Mouse (Mus musculus) forebrain, postnatal 0 days (tissue): ENCODE measurements at regions not wholly inside any gene's neighbourhood (a gene's known extent, or its start where the extent isn't known, plus 50 kb on each side); places are given as distances from the start of the nearest gene placed in this dataset.

Source experiments
- ATAC-seq: fragments of 200-750 bp; cut with Nextera tagmentation; 2 replicates; pipeline ENCODE4 v1.8.0; 2017; ENCODE audit warnings: mild to moderate bottlenecking, moderate library complexity
- DNase-seq: peaks from one replicate; pipeline ENCODE4 v3.0.0-alpha.2; 2015
- H3K27ac ChIP-seq: fragments of 300-500 bp; sonication (generic); 2 replicates; pipeline ENCODE4 v1.5.1; 2014; ENCODE audit warnings: low read depth, mild to moderate bottlenecking, antibody characterized with exemption, low read length, moderate library complexity, mixed read lengths
- H3K27me3 ChIP-seq: fragments of 300-500 bp; sonication (generic); 2 replicates; pipeline ENCODE4 v1.6.1; 2014; ENCODE audit warnings: mild to moderate bottlenecking, low read length, mixed read lengths; ENCODE audit not compliant: insufficient read depth
- H3K36me3 ChIP-seq: fragments of 300-500 bp; sonication (generic); 2 replicates; pipeline ENCODE4 v1.6.1; 2014; ENCODE audit warnings: mild to moderate bottlenecking, moderate library complexity; ENCODE audit not compliant: insufficient read depth
- H3K4me1 ChIP-seq: fragments of 300-500 bp; sonication (generic); 2 replicates; pipeline ENCODE4 v1.6.1; 2014; ENCODE audit warnings: antibody characterized with exemption; ENCODE audit not compliant: insufficient read depth
- H3K4me2 ChIP-seq: fragments of 300-500 bp; sonication (generic); 2 replicates; pipeline ENCODE4 v1.6.1; 2014; ENCODE audit warnings: low read depth, mild to moderate bottlenecking, moderate library complexity
- H3K4me3 ChIP-seq: fragments of 300-500 bp; sonication (generic); 2 replicates; pipeline ENCODE4 v1.5.1; 2014; ENCODE audit warnings: low read depth, low read length, mixed read lengths
- H3K9ac ChIP-seq: fragments of 300-500 bp; sonication (generic); 2 replicates; pipeline ENCODE4 v1.6.1; 2014; ENCODE audit warnings: mild to moderate bottlenecking
- H3K9me3 ChIP-seq: fragments of 300-500 bp; sonication (generic); 2 replicates; pipeline ENCODE4 v1.6.1; 2016; ENCODE audit warnings: low read length
- CTCF ChIP-seq: sonication (generic); IDR thresholded peaks from 2 replicates; pipeline ENCODE4 v1.5.1; 2016; ENCODE audit warnings: antibody characterized with exemption, control low read depth, low read depth
- WGBS: fragments of 180-500 bp; shearing (Covaris S2); extraction: QIAGEN DNeasy Blood & Tissue Kit; methylation state at CpG from one replicate; pipeline ENCODE4 v1.1.7; 2014; 5-methylcytosine and 5-hydroxymethylcytosine counted together

GRCm38 (mm10) chr14:95949512-95949911 is 68.5 kb downstream of the 4921530L21Rik start:
- H3K9me3 ChIP-seq: no peaks in the 10 kb centered on the region
- H3K27me3 ChIP-seq: no peaks in the 10 kb centered on the region
- DNase-seq (peak; percentile 40), ATAC-seq (peak; percentile 65; the same call in 1 of the 2 replicates)
- H3K4me3 ChIP-seq: no peak overlapping the region
- TF ChIP-seq CTCF: peak; percentile 63
- H3K9ac ChIP-seq: no peak overlapping the region
- H3K4me1 ChIP-seq: no peaks in the 10 kb centered on the region
- no peak overlapping the region for H3K4me2 ChIP-seq
- 45% methylated on average over 2 of the region's 2 CpGs for WGBS
- no peak overlapping the region for H3K27ac ChIP-seq
- H3K36me3 ChIP-seq: no peaks in the 10 kb centered on the region

GRCm38 (mm10) chr14:95956056-95956729 is 75.1 kb downstream of the 4921530L21Rik start:
- WGBS: 66% methylated on average over 7 of the region's 7 CpGs
- Histone ChIP-seq H3K4me2 (no peak overlapping the region), H3K4me3 (no peak overlapping the region), H3K27me3 (no peaks in the 10 kb centered on the region), H3K27ac (no peak overlapping the region), H3K36me3 (no peaks in the 10 kb centered on the region), H3K9me3 (no peaks in the 10 kb centered on the region), H3K9ac (no peak overlapping the region), H3K4me1 (no peaks in the 10 kb centered on the region)
- no peak for TF ChIP-seq CTCF
- DNase-seq (peak; percentile 14), ATAC-seq (no peak)

GRCm38 (mm10) chr14:95984021-95984420 is 103.0 kb downstream of the 4921530L21Rik start:
- no peak overlapping the region for H3K4me2 ChIP-seq
- ATAC-seq (peak; percentile 68; the same call in 1 of the 2 replicates), DNase-seq (peak; percentile 57)
- no peaks in the 10 kb centered on the region for H3K9me3 ChIP-seq
- no peak overlapping the region for H3K9ac ChIP-seq
- no peak overlapping the region for H3K27ac ChIP-seq
- no peaks in the 10 kb centered on the region for H3K27me3 ChIP-seq
- no peaks in the 10 kb centered on the region for H3K36me3 ChIP-seq
- TF ChIP-seq CTCF: peak; percentile 66
- H3K4me3 ChIP-seq: no peak overlapping the region
- WGBS: 56% methylated on average over 2 of the region's 2 CpGs
- no peaks in the 10 kb centered on the region for H3K4me1 ChIP-seq

- Histone ChIP-seq H3K4me2 (no peak overlapping the region), H3K36me3 (no peaks in the 10 kb centered on the region), H3K4me3 (no peak overlapping the region), H3K4me1 (no peaks in the 10 kb centered on the region), H3K27ac (no peak overlapping the region), H3K9ac (no peak overlapping the region), H3K27me3 (no peaks in the 10 kb centered on the region), H3K9me3 (no peaks in the 10 kb centered on the region)
- peak; percentile 3 for DNase-seq
- WGBS: 50% methylated on average over 1 of the region's 1 CpGs
- no peak for TF ChIP-seq CTCF
- peak; percentile 42; the same call in 1 of the 2 replicates for ATAC-seq
These were observed 117.3 kb downstream of the 4921530L21Rik start for GRCm38 (mm10) chr14:95998356-95998755.

GRCm38 (mm10) chr14:96021646-96022045 is 140.6 kb downstream of the 4921530L21Rik start:
- no peak overlapping the region for H3K9ac ChIP-seq
- no peak for DNase-seq
- no peak overlapping the region for H3K4me2 ChIP-seq
- no peaks in the 10 kb centered on the region for H3K36me3 ChIP-seq
- TF ChIP-seq CTCF: no peak
- H3K9me3 ChIP-seq: no peaks in the 10 kb centered on the region
- no peak overlapping the region for H3K27ac ChIP-seq
- no peak for ATAC-seq
- WGBS: 92% methylated on average over 2 of the region's 2 CpGs
- H3K27me3 ChIP-seq: no peaks in the 10 kb centered on the region
- no peak overlapping the region for H3K4me3 ChIP-seq
- no peaks in the 10 kb centered on the region for H3K4me1 ChIP-seq
